Mouse (Mus musculus): ENCODE measurements around the gene C1qb.
A peak's percentile ranks its signal among the peaks of the same experiment; 100 is the strongest.

The C1qb gene

DNA sequence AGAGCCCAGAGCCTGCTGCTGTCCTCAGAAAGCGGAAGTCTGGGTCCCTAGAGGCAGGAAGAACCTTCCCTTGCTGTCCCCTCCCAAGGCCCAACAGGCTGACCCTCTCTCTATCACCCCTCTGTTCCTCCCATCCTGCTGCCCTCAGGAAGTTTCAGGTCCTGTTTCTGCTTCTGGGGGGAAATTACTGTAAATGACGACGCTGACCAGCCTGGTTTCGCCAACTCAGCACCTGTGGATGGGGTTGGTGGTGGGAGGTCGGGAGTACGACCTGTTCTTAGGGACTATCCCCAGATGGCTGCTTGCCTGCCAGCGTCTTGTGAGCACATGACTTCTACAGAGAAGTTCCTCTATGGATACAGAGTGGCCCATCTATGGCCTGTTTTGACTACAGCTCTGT is at the start of gene C1qb:
Gene C1qb (minus strand): TSS at position 87 of the 400 bp plus-strand sequence.
- no peak for DNase-seq

DNA sequence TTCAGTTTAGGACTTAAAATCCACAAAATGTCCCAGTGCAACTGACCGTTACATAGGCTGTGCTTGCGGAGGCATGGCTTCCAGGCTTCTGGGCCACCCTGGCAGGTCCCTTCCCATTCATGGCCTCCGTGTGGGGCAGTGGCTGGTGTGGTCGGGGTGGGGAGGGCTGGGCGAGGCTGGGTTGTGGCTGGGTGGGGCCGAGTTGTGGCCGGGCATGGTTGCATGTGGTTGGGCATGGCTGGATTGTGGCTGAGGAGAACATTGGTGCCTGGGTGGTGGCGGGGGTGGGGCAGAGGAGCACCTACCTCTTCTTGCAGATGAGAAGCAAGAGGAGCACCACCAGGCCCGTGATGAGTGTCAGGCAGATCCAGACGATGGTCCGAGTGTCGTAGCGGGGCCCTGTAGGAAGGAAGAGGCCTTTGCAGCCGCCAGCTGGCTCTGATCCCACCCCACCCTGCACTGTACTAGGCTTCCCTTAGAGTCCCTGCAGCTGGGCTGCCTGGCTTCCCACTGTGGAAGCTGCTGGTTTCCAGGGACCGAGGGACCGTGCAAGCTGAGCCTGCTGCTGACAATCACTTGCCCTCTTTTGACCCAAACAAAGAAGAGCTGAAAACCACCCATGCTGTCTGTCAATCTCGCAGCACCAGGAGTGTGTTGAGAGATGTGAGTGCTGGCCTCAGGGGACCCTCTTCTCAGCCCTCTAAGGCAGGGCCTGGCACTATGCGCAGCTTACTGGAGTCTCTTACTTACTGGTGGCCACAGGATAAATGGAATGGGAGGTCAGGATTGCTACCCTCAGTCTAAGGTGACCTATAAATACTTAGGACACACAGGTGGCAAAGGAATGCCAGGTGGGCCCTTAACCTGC is 49.0 kb upstream of the C1qb start:
- no peak for DNase-seq

DNA sequence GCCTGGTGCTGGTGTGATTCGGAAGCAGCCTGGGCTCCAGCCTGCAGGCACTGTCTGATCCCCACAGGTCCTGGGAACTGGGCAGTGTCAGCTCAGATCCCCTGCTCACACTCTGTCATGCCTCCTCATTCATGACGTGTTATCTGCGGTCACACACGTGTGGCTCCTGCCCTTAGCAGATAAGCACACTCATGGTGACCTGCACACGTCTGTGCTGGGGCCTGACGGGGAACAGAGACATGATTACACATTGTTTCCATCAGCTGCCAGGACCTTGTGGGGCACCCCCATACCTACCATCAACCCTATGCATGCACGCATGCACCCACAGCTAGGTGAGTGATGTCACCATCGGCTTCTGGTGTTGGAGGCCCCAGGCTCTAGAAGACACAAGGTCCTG is 44.5 kb upstream of the C1qb start:
- DNase-seq: no peak

DNA sequence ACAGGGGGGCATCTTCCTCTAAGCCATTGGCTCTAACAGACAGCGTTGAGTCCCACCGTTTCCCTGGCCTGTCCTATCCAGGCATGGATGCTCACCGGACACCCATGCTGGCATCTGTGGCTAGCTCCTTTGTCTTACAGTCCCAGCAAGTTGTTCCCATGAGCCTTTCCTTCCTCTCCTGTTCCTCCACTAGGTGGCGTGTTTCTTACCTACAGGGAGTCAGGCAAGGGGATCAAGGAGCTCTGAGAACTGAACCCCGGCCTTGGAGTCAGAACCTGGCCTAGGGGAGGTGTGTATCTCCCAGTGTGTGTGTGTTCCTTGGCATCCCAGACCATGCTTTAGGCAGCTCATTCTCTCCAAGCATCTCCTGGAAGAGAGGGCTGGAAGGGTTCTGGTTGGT is 42.9 kb upstream of the C1qb start:
- no peak for DNase-seq

DNA sequence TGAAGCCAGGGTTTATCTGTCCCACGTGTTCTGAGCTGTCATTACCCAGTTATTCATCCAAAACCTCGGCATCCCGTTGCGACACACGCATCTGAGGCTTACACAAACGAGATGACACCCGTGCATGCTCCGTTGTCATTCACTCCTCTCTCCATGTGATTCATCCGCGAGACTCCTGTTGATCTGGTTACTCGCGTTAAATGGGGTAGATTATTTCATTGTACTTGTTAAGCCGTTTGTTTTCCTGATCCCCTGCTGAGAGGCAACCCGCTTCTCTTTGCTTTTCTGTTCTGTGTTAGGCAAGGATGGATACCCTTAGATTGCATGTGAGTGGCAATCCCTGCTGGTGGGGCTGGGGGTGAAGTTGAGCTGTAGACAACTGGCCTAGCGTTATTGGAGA is 39.8 kb upstream of the C1qb start:
- DNase-seq: no peak

DNA sequence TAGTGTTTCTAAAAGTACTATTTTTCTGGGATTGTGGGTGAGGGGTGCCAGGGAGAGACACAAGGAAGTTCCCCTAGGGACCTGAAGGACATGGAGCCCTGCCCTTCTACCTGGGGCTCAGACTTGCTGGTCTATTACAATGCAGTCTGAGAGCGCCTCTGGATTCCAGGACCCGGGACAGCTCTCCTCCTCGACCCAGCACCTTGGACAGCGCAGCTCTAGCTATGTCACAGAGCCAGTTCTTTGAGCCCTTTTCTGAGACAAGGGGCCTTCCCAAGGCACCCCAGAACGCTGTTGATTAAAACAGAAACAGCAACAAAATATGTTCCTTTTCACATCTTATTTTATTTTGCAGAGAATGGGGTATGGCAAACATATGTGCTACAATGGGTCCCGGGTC is 38.5 kb upstream of the C1qb start:
- peak; percentile 31 to 44 for DNase-seq

DNA sequence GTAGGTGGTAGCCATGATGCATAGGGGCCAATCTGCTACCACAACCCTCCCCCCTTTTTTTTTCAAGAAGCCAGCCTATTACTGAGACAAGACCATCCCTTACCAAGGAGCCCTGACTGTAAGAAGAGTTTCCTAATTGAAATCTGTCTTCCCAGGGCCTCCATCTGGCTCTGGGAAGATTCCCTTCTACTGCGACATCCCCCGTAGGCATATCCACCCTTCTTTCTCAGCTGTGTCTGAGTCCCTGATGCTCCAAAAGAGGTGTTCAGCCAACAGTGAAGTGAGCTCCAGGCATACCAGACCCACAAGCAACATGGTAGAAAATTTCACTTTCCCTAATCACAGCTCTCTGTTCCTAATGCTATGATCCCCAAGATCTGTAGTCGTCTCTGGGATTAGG is 33.5 kb upstream of the C1qb start:
- no peak for DNase-seq

DNA sequence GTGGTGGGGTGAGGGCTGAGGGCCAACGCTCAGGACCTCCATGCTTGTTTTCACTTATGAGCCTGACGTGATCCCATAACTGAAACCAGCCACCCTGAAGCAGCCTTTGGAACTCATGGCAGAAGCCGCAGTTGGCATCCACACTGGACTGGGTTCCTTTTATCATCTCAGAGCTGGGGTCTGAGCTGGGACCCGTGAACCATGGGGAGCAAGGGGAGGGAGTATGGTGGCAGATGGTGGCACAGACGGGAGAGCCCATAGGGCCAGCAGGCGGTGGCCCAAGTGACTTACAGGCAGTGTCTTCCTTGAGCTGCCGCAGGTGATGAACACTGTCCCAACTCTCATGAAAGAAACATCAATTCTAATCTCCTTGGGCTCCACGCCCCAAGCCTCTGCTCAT is 32.8 kb upstream of the C1qb start:
- no peak for DNase-seq

DNA sequence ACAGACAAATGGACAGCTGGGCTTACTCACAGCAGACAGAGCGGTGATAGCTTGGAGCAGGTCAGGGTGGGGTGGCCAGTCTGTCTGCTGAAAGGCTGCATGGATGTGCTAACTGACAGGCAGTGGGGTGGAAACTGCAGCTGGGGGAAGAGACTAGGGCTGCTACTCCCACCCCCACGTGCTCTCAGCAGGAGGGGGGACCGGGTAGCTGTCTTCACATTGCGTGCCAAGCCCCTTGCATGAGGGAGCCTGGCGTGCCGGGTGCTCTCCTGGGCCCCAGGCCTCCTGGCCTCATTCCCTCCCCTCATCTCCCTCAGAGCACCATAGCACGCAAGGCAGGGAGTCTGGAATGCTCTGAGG is 31.2 kb upstream of the C1qb start:
- DNase-seq: no peak

DNA sequence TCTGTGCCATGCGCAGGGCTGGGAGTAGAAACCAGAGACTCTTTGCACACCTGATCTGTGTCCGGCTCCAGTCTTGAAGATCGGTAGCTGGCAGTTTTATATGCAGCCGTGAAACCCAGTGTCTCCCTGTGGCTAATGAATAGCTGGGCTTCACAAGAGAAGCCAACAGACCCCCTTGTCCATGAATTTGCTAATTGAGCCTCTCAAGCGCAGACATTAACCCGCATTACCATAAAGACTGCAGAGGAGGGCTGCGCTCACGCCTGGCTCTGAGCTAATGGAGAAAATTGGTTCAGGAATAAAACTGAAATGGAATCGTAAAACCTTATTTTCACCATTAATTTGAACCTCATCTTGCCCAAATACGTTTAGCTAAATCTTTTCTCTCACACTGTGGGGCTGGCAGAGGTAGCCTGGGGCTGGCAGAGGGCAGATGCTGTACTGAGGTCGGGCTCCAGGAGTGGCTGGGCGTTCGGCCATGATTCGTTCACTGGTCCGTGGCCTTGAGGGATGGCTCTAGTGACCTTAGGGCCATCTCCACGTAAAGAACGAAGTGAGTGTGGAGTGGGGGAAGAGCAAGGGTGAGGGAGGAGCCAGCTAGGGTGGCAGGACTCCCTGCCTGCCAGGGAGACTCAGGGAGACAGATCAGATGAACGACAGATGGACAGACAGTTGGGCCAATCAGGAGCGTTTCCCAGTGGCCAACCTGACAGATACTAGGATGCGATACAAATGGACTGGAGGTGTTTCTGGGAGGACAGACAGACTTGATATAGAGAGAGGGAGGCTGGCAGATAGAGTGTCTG is 30.6 kb upstream of the C1qb start:
- no peak for DNase-seq

DNA sequence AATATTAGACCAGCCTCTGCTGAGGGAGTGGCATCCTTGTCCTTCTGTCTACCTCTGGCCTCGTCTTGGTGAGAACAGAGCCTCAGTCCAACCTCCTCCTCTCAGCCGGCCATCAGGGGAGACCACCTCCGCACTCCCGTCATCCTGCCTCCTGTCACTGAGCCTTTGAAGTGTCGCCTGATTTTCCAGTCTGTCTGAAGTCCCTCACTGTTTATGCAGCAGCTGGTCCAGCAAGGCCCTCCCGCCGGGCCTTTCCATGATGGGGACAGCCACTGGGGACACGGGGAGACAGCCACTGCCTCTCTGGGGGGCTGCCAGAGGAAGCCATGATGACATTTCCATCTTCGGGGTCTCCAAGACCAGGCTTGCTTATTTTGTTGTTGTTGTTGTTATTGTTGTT is 26.9 kb upstream of the C1qb start:
- DNase-seq: no peak

DNA sequence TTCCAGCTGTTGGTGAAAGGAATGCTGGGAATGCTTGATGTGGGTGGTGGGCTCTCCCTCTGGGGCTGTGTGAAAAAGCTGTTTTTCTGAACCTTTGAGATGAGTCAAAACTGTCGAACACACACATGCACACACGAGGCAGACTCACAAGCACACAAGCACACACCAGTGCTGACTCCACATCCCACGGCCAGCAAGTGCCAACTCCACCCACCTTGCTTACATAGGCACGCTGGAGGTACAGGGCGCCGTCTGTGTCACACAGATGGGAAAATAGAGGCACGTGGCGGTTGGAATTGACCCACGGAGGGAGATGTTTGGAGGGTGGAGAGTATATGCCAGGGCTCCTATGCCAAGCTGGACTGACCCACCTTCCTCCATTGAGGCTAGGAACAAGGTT is 25.8 kb upstream of the C1qb start:
- no peak for DNase-seq

DNA sequence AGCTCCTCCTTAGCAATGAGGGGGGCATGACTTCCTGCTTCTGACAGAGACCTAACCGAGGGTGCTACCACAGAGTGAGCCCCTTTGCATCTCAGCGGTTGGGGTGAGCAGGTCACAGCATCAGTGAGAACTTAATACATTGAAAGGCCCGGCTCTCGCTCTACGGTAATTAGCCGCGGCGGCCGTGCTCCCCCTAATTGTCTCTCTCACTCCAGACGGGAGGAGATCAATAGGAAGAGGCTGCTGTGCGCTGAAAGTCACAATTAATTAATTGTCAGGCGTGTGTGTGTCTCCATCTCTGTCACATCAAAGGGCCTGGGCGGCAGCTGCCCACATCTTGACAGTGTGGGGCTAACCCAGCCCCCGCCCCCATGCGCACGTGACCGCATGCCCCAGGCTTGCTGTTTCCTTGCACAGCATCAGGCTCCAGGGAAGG is 25.2 kb upstream of the C1qb start:
- no peak for DNase-seq

DNA sequence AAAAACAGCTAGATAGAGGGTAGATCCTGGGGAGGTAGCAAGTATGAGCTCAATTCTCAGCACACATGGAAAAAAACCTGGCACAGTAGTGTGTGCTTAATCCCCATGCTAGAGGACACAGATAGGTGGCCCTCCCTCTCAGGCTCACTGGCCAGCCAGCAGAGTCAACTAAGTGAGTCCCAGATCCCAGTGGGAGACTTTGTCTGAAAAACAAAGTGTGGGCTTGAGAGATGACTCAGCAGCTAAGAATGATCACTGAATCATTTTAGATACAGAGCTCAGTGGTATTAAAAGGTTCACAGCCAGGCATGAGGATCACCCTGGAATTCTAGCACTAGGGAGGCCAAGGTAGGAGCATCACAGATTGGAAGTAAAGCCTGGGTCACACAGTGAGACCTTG is 21.8 kb upstream of the C1qb start:
- no peak for DNase-seq

DNA sequence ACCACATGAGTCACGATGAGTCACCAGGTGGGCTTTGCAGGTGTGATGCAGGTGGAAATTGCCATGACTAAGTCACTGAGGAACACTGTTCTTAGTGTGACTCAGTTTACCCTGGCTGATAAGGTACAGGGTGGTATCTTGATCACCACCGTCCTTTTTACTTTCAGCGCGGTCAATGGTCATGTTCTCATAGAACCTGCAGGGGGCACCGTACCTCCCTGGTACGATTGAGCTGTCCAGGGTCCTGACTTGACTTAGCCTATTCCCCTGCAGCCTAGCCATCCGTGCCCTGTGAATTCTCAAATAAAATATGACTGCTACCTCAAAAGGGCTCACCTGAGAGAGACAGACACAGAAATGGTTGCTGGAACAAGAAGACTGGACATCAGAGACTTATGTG is 21.0 kb upstream of the C1qb start:
- DNase-seq: peak in 1 of 2 experiments; percentile 30

DNA sequence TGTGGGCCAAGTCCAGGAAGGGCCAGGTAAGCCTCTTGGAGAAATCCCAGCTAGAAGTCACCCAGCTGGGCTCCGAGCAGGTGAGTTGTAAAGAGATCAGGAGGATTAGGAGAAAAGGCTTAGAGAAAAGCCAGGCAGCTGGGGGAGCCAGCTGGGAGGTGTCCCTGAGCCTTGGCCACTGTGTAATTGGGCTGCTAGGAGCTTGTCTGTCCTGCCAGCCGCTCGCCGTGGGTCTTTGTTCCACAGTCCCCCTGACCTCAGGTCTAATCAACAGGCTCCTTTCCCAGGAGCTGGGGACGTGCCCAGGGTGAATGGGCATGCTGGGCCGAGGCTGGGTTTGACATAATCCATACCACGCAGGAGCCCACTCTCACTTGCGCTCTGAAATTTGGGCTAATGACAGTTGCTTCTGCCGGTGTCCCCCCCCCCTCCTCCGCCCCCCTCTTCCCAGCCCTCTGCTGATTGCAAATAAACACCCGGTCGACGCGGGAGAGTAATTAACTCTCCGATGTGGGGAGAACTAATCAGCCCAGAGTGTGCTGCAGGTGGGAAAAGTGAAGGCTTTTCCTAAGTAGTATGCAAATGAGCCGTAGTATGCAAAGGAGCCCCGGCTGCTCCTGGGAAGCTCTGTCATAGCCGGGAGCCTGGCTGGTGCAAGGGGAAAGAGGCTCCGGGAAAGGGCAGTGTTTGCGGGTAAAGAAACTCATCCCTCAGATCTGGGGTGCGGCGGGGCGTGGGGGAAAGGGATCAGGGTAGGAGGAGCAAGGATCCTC is 19.0 kb upstream of the C1qb start:
- DNase-seq: no peak

DNA sequence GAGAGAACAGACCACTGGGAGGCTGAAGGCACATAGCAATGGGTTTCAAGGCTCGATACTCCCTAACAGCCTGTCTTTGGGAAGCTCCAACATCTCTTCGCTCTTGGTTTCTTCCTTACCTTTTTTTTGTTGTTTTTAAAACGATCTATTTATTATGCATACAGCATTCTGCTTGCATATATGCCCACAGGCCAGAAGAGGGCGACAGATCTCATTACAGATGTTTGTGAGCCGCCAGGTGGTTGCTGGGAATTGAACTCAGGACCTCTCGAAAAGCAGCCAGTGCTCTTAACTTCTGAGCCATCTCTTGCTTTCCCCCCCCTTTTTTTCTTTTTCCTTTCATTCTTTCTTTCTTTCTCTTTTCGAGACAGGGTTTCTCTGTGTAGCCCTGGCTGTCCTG is 13.2 kb upstream of the C1qb start:
- DNase-seq: no peak

DNA sequence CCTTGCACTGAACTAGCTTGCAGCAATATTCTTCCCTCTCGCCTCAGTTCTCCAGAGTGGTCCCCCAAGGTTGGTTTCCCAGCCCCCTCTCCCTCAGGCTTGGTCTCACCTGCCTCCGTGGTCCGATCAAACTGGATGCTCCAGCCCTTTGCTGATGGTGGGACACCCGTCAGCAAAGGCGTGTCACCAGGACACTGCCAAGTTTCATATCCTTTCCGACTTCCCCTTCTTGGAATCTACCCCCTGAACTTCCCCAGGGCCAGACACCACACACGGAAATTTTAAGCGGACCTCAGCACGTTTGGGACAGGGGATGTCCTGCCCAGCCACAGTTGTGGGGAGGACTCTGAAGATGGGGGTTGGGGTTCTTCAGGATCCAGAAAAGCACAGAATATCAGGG is 12.7 kb upstream of the C1qb start, which contains the start of gene C1qa:
Gene C1qa (minus strand): TSS at position 167 of the 400 bp plus-strand sequence.
- DNase-seq: no peak

DNA sequence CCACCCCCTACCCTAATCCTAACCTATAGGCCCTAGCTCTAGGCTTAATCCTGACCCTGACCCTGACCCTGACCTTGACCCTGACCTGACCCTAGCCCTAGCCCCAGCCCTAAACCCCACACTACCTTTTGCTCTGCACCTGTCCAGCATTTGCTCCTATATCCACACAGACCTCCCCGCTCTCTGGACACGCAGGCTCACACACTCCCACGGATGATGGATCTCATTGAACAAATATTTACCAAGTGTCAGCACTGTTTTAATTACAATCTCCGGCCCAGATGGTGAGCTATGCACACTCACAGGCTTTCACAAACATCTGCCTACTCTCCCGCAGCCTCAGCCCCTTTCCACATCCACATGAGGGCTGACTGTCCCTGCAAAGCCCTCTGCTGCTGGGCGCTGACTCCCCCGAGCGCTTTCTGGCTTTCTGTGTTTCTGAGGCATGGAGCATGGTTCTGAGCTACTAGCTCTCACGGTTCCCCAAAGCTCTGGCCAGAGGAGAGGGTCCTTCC is 12.2 kb upstream of the C1qb start:
- no peak for DNase-seq

DNA sequence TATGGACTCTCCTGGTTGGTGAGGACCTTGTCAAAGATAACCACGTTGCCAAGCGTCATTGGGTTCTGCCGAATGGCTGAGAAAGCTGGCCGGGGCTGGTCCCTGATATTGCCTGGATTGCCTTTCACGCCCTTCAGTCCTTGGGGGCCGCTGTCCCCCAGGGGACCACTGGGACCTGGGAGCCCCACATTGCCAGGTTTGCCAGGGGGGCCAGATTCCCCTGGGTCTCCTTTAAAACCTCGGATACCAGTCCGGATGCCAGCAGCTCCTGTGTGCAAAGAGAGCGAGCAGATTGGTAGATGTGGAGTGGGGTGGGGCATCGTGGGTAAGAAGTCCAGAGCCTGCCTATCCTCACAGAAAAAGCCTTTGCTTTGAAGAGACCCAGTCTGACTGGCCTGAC is 10.5 kb upstream of the C1qb start:
- DNase-seq: no peak

DNA sequence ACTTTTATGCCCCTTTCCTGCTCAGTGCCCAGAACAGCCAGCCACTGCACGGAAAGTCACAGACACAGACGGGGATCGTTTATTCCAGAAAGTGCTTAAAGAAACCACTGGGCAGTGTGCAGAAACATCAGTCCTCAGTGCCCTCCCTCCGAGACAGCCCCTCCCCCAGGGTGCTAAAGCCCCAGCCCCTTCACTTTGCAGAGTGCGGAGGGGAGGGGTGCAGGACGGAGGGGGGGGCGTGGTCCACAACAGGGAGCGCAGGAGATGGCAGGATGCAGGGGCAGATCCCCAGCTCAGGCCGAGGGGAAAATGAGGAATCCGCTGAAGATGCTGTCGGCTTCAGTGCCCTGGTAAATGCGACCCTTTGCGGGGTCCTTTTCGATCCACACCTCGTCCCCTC is 9.9 kb upstream of the C1qb start:
- no peak for DNase-seq

DNA sequence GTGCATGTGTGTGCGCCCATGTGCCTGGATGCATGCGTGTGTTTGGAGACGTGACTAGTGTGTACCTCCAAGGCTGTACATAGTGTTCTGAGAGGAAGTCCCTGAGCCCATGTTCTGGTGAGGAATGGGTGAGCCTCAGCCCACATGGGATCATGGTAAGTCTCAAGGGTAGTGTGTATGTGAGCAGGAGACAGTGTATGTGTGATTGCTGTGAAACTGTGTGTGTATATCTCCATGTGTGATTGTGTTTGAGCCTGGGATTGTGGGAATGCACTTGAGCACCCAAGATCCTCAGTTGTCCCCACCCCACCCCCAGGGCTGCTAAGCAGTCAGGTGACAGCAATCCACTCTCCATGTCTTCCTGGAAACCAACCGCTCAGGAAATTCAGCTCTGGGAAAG is 8.8 kb upstream of the C1qb start:
- DNase-seq: no peak
